Mouse (Mus musculus): ENCODE results near the gene Ampd1. TPM values are rescaled to one million over a fixed set of nuclear protein-coding genes. Genes with fewer than 3 reads are reported as not detected.
A peak's percentile ranks its signal among the peaks of the same experiment; 100 is the strongest.

Gene Ampd1
- total RNA-seq, 1 experiment from 2014 or later = not detected

- 0 out of 2 replicates have a peak, but pooled peaks have one; percentile 0 for ATAC-seq (replicated peaks; ENCODE audit: low read depth, poor library complexity, severe bottlenecking)
Observed at GRCm38 (mm10) chr3:103101909-103102308, 28.1 kb downstream of the Ampd1 start.

GRCm38 (mm10) chr3:103102454-103103390 lies 28.9 kb downstream of the Ampd1 start, which contains the start of gene Dennd2c:
TSS of gene Dennd2c (plus strand) at chr3:103102604.
- peak; percentile 92 for ATAC-seq (replicated peaks; ENCODE audit: low read depth, poor library complexity, severe bottlenecking)

DNA sequence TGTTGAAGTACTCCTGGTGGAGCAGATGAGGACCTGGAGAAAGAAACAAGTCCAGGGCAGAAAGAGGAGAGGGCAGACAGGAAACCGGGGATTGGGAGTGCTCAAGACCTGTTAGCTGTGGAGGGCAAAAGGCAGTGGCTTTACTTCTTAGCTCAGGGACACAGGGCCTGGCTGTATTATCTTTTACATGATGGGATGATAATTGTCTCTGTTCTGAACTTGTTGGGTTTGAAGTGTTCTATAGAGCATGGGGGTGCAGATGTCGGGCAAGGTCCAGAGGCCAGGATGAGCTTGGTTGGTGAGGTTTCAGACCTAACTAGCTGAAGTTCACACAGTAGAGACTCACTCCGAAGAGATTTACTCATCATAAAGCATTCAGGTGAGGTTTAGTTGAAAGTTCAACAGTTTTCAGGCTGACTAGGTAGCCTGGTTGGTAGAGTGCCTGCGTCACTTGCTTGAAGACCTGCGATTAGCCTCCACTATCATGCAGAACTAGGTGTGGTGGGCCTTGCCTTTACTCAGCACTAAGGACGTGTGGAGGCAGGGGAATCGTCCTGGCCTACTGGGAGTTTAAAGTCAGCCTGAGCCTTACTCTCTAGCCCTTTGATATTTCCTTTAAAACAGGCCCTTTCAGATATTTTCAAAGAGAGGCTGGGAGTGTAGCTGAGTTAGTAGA lies 33.9 kb downstream of the Ampd1 start:
- ATAC-seq (replicated peaks; ENCODE audit: low read depth, poor library complexity, severe bottlenecking) = no peak

DNA sequence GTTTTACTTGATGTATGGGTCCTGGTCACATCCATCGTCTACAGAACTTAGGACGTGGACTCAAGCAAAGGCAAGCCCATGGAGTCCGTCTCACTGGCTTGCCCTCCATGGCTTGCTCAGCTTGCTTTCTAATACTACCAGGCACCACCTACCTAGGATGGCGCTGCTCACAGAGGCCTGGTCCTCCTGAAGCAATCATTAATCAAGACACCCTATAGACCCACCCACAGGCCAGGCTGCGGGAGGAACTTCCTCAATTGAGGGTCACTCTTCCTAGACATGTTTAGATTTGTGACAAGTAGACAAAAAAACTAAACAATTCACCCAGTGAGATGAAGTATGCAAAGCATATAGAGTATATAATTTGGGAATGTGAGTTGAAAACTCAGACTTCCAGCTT lies 38.4 kb downstream of the Ampd1 start:
- ATAC-seq (replicated peaks; ENCODE audit: low read depth, poor library complexity, severe bottlenecking) = peak; percentile 84

GRCm38 (mm10) chr3:103123636-103124035 lies 49.8 kb downstream of the Ampd1 start:
- no peak for ATAC-seq (replicated peaks; ENCODE audit: low read depth, poor library complexity, severe bottlenecking)

GRCm38 (mm10) chr3:103126138-103126537 lies 52.3 kb downstream of the Ampd1 start:
- ATAC-seq (replicated peaks; ENCODE audit: low read depth, poor library complexity, severe bottlenecking) = no peak

DNA sequence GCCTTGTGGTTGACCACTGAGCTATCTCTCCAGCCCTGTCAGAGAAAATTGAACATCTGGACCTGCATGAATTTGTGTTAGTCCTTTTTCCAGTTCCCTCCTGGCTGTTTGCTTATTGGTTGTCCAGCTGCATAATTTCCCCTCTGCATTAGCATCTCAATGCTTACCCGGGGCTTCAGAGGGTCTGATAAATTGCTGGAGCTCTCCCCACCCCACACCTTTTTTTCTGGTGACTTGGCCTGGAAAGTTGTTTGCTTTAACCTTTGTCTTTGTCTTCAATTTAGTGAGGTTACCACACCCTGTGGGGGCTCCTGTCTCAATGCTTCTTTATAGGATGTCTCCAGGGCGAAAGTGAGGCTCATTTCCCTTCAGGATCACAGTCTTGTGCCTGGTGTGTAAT lies 53.4 kb downstream of the Ampd1 start:
- no peak for ATAC-seq (replicated peaks; ENCODE audit: low read depth, poor library complexity, severe bottlenecking)

GRCm38 (mm10) chr3:103127721-103128120 lies 53.9 kb downstream of the Ampd1 start:
- ATAC-seq (replicated peaks; ENCODE audit: low read depth, poor library complexity, severe bottlenecking) = no peak

DNA sequence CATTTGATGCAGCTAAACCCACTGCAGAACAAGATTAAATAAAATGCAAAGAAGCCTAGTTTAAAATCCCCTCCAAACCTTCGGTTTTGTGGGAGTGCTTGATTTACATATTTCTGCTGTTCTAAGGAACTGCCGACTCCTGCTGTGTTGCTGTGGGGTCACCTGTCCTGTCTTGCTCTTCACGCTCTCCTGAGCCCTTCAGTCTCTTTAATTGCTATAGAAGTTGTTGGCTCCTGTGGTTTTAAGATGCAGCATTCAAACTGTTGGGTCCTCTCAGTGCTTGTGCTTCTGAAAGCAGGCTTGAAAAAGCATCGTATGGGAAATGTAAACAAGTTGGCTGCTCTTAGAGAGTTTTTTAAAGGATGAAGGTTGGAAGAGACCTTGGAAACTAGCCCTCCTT lies 54.4 kb downstream of the Ampd1 start:
- no peak for ATAC-seq (replicated peaks; ENCODE audit: low read depth, poor library complexity, severe bottlenecking)

GRCm38 (mm10) chr3:103129367-103130159 lies 55.7 kb downstream of the Ampd1 start:
- peak; percentile 80 for ATAC-seq (replicated peaks; ENCODE audit: low read depth, poor library complexity, severe bottlenecking)

GRCm38 (mm10) chr3:103130236-103130751 lies 56.5 kb downstream of the Ampd1 start:
- ATAC-seq (replicated peaks; ENCODE audit: low read depth, poor library complexity, severe bottlenecking) = peak; percentile 90

- ATAC-seq (replicated peaks; ENCODE audit: low read depth, poor library complexity, severe bottlenecking) = no peak
Observed at GRCm38 (mm10) chr3:103133098-103133497, 59.3 kb downstream of the Ampd1 start.

GRCm38 (mm10) chr3:103136414-103137077 lies 62.7 kb downstream of the Ampd1 start:
- no peak for ATAC-seq (replicated peaks; ENCODE audit: low read depth, poor library complexity, severe bottlenecking)

- no peak for ATAC-seq (replicated peaks; ENCODE audit: low read depth, poor library complexity, severe bottlenecking)
Observed at GRCm38 (mm10) chr3:103139047-103139446, 65.2 kb downstream of the Ampd1 start.

- ATAC-seq (replicated peaks; ENCODE audit: low read depth, poor library complexity, severe bottlenecking) = peak; percentile 88
Observed at GRCm38 (mm10) chr3:103140095-103140838, 66.5 kb downstream of the Ampd1 start.

- no peak for ATAC-seq (replicated peaks; ENCODE audit: low read depth, poor library complexity, severe bottlenecking)
Observed at GRCm38 (mm10) chr3:103141287-103141686, 67.5 kb downstream of the Ampd1 start.

DNA sequence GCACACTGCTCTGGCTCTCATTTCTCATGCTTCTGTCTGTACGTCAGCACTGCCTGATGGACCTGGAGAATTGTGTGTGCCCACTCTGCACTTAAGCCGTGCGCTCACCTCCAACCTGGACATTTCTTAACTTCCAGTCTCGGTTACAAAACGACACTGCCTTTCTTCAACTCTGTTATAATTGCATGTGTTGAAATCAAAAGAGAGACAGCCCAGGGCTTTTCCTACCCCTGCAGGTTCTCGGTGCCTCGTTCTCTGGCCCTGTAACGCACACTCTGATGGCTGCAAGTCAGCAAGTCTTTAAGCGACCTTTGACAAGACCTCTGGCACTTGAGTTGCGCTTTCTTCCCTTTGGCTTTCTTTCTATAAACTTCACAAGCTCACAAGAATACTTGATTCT lies 68.6 kb downstream of the Ampd1 start:
- ATAC-seq (replicated peaks; ENCODE audit: low read depth, poor library complexity, severe bottlenecking) = no peak

GRCm38 (mm10) chr3:103145336-103145735 lies 71.5 kb downstream of the Ampd1 start:
- no peak for ATAC-seq (replicated peaks; ENCODE audit: low read depth, poor library complexity, severe bottlenecking)

DNA sequence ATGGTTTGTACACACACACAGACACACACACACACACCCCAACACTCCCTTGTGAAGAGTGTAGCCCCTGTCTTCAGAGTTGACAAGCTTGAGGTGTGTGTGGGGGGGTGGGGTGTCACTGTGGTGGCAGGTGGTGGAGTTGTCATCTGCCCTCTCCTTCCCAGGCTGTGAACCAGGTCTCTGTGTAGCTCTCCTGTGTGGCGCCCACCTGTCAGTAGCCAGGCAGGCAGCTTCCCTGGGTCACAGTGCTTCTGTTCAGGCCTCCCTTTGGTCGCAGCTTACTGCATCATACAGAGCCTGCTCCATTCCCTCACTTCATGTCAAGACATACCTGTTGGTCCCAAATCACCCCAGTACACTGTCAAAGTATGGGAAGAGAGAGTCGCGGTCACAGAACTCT lies 72.0 kb downstream of the Ampd1 start:
- ATAC-seq (replicated peaks; ENCODE audit: low read depth, poor library complexity, severe bottlenecking) = no peak
